Mouse (Mus musculus) limb, embryonic 11.5 days (tissue): ENCODE measurements around the gene Gpr137. TPM values are rescaled to one million over a fixed set of nuclear protein-coding genes. Genes with fewer than 3 reads are reported as not detected.

ENCODE experiments used
- ATAC-seq: fragments of 200-750 bp; cut with Nextera tagmentation; 2 replicates; pipeline ENCODE4 v1.8.0; 2017; ENCODE audit warnings: low read depth; ENCODE audit not compliant: insufficient number of reproducible peaks, low FRiP score, low TSS enrichment
- DNase-seq: peaks from one replicate; pipeline ENCODE4 v3.0.0-alpha.2; 2015; ENCODE audit warnings: low spot score
- H3K27ac ChIP-seq: fragments of 300-500 bp; sonication (generic); replicated peaks from 2 replicates; pipeline ENCODE4 v1.5.1; 2014; ENCODE audit warnings: low read depth, mild to moderate bottlenecking, low read length
- H3K27me3 ChIP-seq: fragments of 300-500 bp; sonication (generic); 2 replicates; pipeline ENCODE4 v1.6.1; 2014; ENCODE audit warnings: mild to moderate bottlenecking, low read length, mixed read lengths; ENCODE audit not compliant: control insufficient read depth, insufficient read depth
- H3K36me3 ChIP-seq: fragments of 300-500 bp; sonication (generic); 2 replicates; pipeline ENCODE4 v1.6.1; 2014; ENCODE audit warnings: mild to moderate bottlenecking, low read length, moderate library complexity, mixed read lengths; ENCODE audit not compliant: control insufficient read depth, insufficient read depth
- H3K4me1 ChIP-seq: fragments of 300-500 bp; sonication (generic); 2 replicates; pipeline ENCODE4 v1.6.1; 2014; ENCODE audit warnings: low read length, mixed read lengths; ENCODE audit not compliant: control insufficient read depth, insufficient read depth
- H3K4me2 ChIP-seq: fragments of 300-500 bp; sonication (generic); 2 replicates; pipeline ENCODE4 v1.6.1; 2014; ENCODE audit warnings: low read depth, mild to moderate bottlenecking, moderate library complexity; ENCODE audit not compliant: severe bottlenecking
- H3K4me3 ChIP-seq: fragments of 300-500 bp; sonication (generic); 2 replicates; pipeline ENCODE4 v1.5.1; 2014; ENCODE audit warnings: low read depth, low read length
- H3K9ac ChIP-seq: fragments of 300-500 bp; sonication (generic); 2 replicates; pipeline ENCODE4 v1.6.1; 2014; ENCODE audit warnings: mild to moderate bottlenecking, low read length
- H3K9me3 ChIP-seq: fragments of 300-500 bp; sonication (generic); 2 replicates; pipeline ENCODE4 v1.6.1; 2016; ENCODE audit warnings: low read length; ENCODE audit not compliant: control insufficient read depth
- WGBS: fragments of 180-500 bp; shearing (Covaris S2); extraction: QIAGEN DNeasy Blood & Tissue Kit; methylation state at CpG from one replicate; pipeline ENCODE4 v1.1.7; 2014; 5-methylcytosine and 5-hydroxymethylcytosine counted together
- polyA plus RNA-seq: library from polyadenylated mRNA; unstranded; fragments of >200 nt; fragmentation: Nextera tagmentation; extraction: Ambion mirVana; gene quantifications from 2 replicates; pipeline ENCODE4 v1.2.1, GENCODE M21; 2014

Gene Gpr137
- polyA plus RNA-seq, 1 experiment from 2014 or later = 19.1 TPM

- ATAC-seq = peak; percentile 58; the same call in 1 of the 2 replicates
- peak; percentile 80 for DNase-seq
- Histone ChIP-seq H3K4me3 (peak overlapping the region; percentile 58), H3K27ac (no peak overlapping the region), H3K27me3 (no peaks in the 10 kb centered on the region; the same call in 1 of the 2 replicates), H3K4me1 (peaks cover 27% of the 10 kb centered on the region), H3K9ac (peak overlapping the region; percentile 73), H3K4me2 (peak overlapping the region; percentile 69), H3K36me3 (peaks cover 2% of the 10 kb centered on the region; the same call in 1 of the 2 replicates), H3K9me3 (no peaks in the 10 kb centered on the region)
- WGBS = 0% methylated on average over 55 of the region's 55 CpGs
Observed at GRCm38 (mm10) chr19:6969665-6970381, 27.5 kb upstream of the Gpr137 start.

DNA sequence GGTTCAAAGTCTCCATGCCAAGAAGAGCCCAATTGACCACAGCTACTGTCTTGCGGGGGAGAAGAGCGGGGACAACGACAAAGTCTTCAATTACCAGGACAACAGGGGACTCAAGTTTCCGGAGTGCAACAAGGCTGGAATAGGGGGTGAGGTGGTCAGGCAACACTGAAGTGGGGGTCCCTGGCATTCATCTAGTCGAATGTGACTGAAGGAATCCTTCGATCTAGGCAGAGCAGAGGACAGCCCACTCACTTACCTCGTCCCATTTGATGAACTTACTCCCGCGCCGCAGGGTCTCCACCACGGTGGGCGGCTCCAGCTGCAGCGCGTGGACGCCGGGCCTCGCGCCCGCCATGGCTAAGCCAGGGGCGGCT, 27.0 kb upstream of the Gpr137 start:
- H3K9me3 ChIP-seq = no peaks in the 10 kb centered on the region
- H3K4me1 ChIP-seq = peaks cover 27% of the 10 kb centered on the region
- peak overlapping the region; percentile 69 for H3K4me2 ChIP-seq
- ATAC-seq = 0 out of 2 replicates have a peak, but pooled peaks have one; percentile 5
- DNase-seq = no peak
- no peaks in the 10 kb centered on the region; the same call in 1 of the 2 replicates for H3K27me3 ChIP-seq
- WGBS = 1% methylated on average over 20 of the region's 20 CpGs
- H3K36me3 ChIP-seq = peaks cover 2% of the 10 kb centered on the region; the same call in 1 of the 2 replicates
- H3K9ac ChIP-seq = peak overlapping the region; percentile 73
- H3K27ac ChIP-seq = no peak overlapping the region
- peak overlapping the region; percentile 58 for H3K4me3 ChIP-seq

DNA sequence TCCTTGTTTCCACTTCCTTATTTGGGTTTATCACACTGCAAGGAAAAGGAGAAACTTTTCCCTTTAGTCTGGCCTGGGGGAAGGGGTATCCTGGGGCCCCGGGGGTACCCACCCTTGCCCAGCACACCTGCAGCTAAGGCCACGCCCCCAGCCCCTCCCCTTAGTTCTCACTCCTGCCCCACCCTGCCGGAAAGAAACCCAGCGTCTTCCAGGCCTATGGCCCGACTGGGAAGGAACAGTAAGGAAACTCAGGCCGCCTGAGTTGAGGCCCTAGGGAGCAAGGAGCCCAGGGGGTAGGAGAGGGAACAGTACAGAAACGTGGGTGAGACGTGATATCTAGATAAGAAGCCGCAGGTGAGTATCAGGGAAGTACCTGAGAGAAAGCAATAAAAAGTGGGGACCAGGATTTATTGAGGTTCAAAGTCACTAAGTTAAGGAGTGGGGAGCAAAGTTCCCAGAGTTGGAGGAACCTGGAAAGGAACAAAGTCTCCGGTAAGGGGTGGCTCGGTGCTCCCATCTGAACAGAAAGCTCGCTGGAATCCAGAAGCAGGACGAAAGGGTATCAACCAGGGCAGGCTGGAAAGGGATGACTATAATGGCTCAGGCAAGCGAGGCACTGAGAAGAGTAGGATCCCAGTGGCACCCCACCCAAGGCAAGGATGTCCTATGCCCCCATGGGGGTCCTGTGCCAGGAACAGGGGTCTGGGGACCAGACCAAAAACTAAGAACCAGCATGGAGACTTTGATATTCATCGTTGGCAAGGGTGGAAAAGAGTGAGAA, 26.4 kb upstream of the Gpr137 start:
- 11% methylated on average over 15 of the region's 15 CpGs for WGBS
- ATAC-seq = no peak
- H3K4me1 ChIP-seq = peaks cover 27% of the 10 kb centered on the region
- H3K4me3 ChIP-seq = peak overlapping the region; percentile 58
- no peaks in the 10 kb centered on the region; the same call in 1 of the 2 replicates for H3K27me3 ChIP-seq
- H3K4me2 ChIP-seq = peak overlapping the region; percentile 69
- H3K9me3 ChIP-seq = no peaks in the 10 kb centered on the region
- peak overlapping the region; percentile 73 for H3K9ac ChIP-seq
- DNase-seq = no peak
- peaks cover 2% of the 10 kb centered on the region; the same call in 1 of the 2 replicates for H3K36me3 ChIP-seq
- H3K27ac ChIP-seq = no peak overlapping the region

GRCm38 (mm10) chr19:6956461-6956860, 14.2 kb upstream of the Gpr137 start:
- Histone ChIP-seq H3K4me2 (no peak overlapping the region), H3K9me3 (no peaks in the 10 kb centered on the region), H3K4me3 (no peak overlapping the region), H3K9ac (no peak overlapping the region), H3K27ac (no peak overlapping the region), H3K4me1 (peaks cover 9% of the 10 kb centered on the region; the same call in 1 of the 2 replicates), H3K27me3 (no peaks in the 10 kb centered on the region), H3K36me3 (peaks cover 5% of the 10 kb centered on the region; the same call in 1 of the 2 replicates)
- 85% methylated on average over 10 of the region's 10 CpGs for WGBS
- ATAC-seq = no peak
- DNase-seq = no peak

DNA sequence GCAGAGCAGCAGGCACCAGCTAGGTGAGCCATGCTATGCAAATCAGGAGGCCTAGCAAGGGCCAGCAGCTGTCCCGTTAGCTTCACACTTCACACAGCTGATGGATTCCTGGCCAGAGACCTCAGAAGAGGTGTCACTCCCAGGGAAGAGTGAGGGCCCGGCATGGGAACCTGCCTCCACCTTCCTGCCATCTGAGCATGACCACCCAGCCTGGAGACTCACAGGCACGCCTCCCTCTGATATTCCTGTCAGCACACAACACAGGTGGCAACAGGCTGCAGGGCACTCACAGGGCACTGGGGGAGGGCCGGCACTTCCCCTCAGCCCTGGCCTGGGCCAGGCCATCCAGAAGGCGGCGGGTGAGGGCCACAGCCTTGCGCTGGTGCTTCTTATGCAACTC, 13.1 kb upstream of the Gpr137 start:
- Histone ChIP-seq H3K4me3 (no peak overlapping the region), H3K27me3 (no peaks in the 10 kb centered on the region), H3K9ac (no peak overlapping the region), H3K4me1 (peaks cover 9% of the 10 kb centered on the region; the same call in 1 of the 2 replicates), H3K27ac (no peak overlapping the region), H3K4me2 (no peak overlapping the region), H3K9me3 (no peaks in the 10 kb centered on the region), H3K36me3 (peaks cover 5% of the 10 kb centered on the region; the same call in 1 of the 2 replicates)
- ATAC-seq (no peak), DNase-seq (no peak)
- 67% methylated on average over 7 of the region's 7 CpGs for WGBS

- whole genome bisulfite sequencing = 55% methylated on average over 9 of the region's 9 CpGs
- Histone ChIP-seq H3K4me2 (0 out of 2 replicates have a peak overlapping the region, but pooled peaks have one; percentile 2), H3K27ac (no peak overlapping the region), H3K27me3 (no peaks in the 10 kb centered on the region), H3K36me3 (peaks cover 5% of the 10 kb centered on the region; the same call in 1 of the 2 replicates), H3K9ac (no peak overlapping the region), H3K9me3 (no peaks in the 10 kb centered on the region), H3K4me3 (no peak overlapping the region), H3K4me1 (peaks cover 9% of the 10 kb centered on the region; the same call in 1 of the 2 replicates)
- no peak for ATAC-seq
- DNase-seq = peak; percentile 39
Observed at GRCm38 (mm10) chr19:6954046-6954445, 11.8 kb upstream of the Gpr137 start.

DNA sequence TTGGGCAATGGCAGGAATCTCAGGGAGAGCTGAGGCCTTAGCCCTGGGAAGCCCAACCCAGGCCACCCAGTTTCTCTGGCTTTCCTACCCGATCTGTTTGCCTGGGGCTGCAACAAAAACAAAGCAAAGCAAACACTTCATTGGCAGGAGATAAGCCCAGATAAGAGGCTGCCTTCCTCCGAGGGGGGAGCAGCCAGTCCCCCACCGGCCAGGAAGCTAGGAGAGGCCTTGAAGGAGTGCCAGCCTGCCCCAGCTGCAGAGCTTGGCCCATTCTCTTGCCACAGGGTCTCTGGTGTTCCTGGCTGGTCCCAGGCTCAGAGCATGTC, 10.4 kb upstream of the Gpr137 start:
- ATAC-seq (no peak), DNase-seq (no peak)
- H3K36me3 ChIP-seq = peaks cover 5% of the 10 kb centered on the region; the same call in 1 of the 2 replicates
- no peak overlapping the region; the same call in 1 of the 2 replicates for H3K27ac ChIP-seq
- no peaks in the 10 kb centered on the region for H3K9me3 ChIP-seq
- H3K4me2 ChIP-seq = peak overlapping the region; percentile 79
- H3K4me3 ChIP-seq = peak overlapping the region; percentile 63; the same call in 1 of the 2 replicates
- H3K4me1 ChIP-seq = peaks cover 9% of the 10 kb centered on the region; the same call in 1 of the 2 replicates
- 11% methylated on average over 3 of the region's 3 CpGs for WGBS
- no peak overlapping the region; the same call in 1 of the 2 replicates for H3K9ac ChIP-seq
- H3K27me3 ChIP-seq = no peaks in the 10 kb centered on the region

DNA sequence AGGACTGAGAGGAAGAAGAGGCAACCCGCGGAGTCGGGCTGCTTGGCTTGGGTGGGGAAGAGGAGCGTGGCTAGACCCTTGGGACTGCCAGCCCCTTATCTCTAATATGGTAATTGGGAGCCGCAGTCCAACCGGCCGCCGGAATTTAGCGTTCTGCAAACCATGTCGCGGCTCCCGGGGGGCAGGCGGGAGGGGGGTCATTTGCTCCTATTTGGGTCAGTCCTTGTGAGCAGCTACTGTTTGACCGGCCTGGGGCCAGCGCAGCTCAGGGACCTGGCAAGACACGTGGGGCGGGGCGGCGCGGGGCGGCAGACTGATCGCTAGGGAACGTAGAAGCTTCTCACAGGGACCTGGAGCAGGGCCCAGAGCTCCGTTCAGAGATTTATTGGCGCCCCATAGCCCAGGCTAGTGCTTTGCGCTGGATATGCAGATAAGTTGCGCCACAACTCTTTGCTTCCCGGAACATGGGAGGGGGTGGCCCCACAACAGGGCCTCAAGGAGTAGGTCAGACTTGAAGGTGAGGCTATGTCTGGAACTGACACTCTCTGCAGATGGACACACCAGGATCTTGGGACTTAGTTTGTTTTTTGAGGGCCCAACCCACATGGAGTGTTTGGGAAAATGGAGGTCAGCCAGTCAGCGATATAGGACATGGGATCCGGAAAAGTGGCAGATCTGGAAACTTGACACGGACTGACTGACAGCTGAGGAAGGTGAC, 9.9 kb upstream of the Gpr137 start:
- peaks cover 9% of the 10 kb centered on the region; the same call in 1 of the 2 replicates for H3K4me1 ChIP-seq
- ATAC-seq = 0 out of 2 replicates have a peak, but pooled peaks have one; percentile 4
- H3K4me2 ChIP-seq = peak overlapping the region; percentile 79
- H3K9me3 ChIP-seq = no peaks in the 10 kb centered on the region
- WGBS = 3% methylated on average over 31 of the region's 31 CpGs
- peaks cover 5% of the 10 kb centered on the region; the same call in 1 of the 2 replicates for H3K36me3 ChIP-seq
- peak overlapping the region; percentile 84 for H3K9ac ChIP-seq
- peak overlapping the region; percentile 90 for H3K27ac ChIP-seq
- H3K4me3 ChIP-seq = peak overlapping the region; percentile 63
- DNase-seq = peak; percentile 66
- no peaks in the 10 kb centered on the region for H3K27me3 ChIP-seq
